Mouse (Mus musculus): ENCODE measurements around the gene Ostm1. TPM values are rescaled to one million over a fixed set of nuclear protein-coding genes. Genes with fewer than 3 reads are reported as not detected.

Ostm1 gene
- polyA plus RNA-seq (2015; fragmentation: Nextera tagmentation; extraction: Ambion mirVana), result 5.7 and 7.2 TPM in 2 replicates

GRCm38 (mm10) chr10:42583157-42583872 is at the start of gene Ostm1, which contains the start of gene Nr2e1:
Gene Ostm1 (plus strand): TSS chr10:42583822.
Gene Nr2e1 (minus strand): TSS chr10:42583632.

Other genes with a start within 250 kb of the Ostm1 start
- 6.2 and 7.1 TPM in 2 replicates for gene Afg1l, start 105.3 kb upstream of the Ostm1 start, polyA plus RNA-seq (2015; fragmentation: Nextera tagmentation; extraction: Ambion mirVana)
- 195 and 235 TPM in 2 replicates for gene Snx3, start 81.8 kb upstream of the Ostm1 start, polyA plus RNA-seq (2015; fragmentation: Nextera tagmentation; extraction: Ambion mirVana)
- not detected in 2 replicates for gene Nr2e1, start 190 bp upstream of the Ostm1 start, polyA plus RNA-seq (2015; fragmentation: Nextera tagmentation; extraction: Ambion mirVana)
- 9.9 and 11.2 TPM in 2 replicates for gene Sec63, start 177.7 kb downstream of the Ostm1 start, polyA plus RNA-seq (2015; fragmentation: Nextera tagmentation; extraction: Ambion mirVana)